Mouse (Mus musculus) intestine, embryonic 14.5 days (tissue): ENCODE data around the gene Cxcl1. TPM values are rescaled to one million over a fixed set of nuclear protein-coding genes. Genes with fewer than 3 reads are reported as not detected.

Experiments used
- ATAC-seq: fragments of 200-750 bp; cut with Nextera tagmentation; replicated peaks from 2 replicates; pipeline ENCODE4 v1.8.0; 2017; ENCODE audit warnings: low read depth, moderate number of reproducible peaks, moderate TSS enrichment, moderate library complexity; ENCODE audit not compliant: low FRiP score, low TSS enrichment
- DNase-seq: peaks from one replicate; pipeline ENCODE4 v3.0.0-alpha.2; 2018; ENCODE audit warnings: low spot score
- H3K27ac ChIP-seq: fragments of 300-500 bp; sonication (generic); 2 replicates; pipeline ENCODE4 v1.5.1; 2014; ENCODE audit warnings: low read depth, mild to moderate bottlenecking, control low read depth
- H3K27me3 ChIP-seq: fragments of 300-500 bp; sonication (generic); replicated peaks from 2 replicates; pipeline ENCODE4 v1.6.1; 2014; ENCODE audit warnings: low read length, control low read depth; ENCODE audit not compliant: control insufficient read depth, insufficient read depth
- H3K36me3 ChIP-seq: fragments of 300-500 bp; sonication (generic); 2 replicates; pipeline ENCODE4 v1.6.1; 2014; ENCODE audit warnings: low read length, control low read depth; ENCODE audit not compliant: control insufficient read depth, insufficient read depth
- H3K4me1 ChIP-seq: fragments of 300-500 bp; sonication (generic); replicated peaks from 2 replicates; pipeline ENCODE4 v1.6.1; 2014; ENCODE audit warnings: low read length, control low read depth, mixed read lengths; ENCODE audit not compliant: control insufficient read depth, insufficient read depth
- H3K4me2 ChIP-seq: fragments of 300-500 bp; sonication (generic); 2 replicates; pipeline ENCODE4 v1.6.1; 2014; ENCODE audit warnings: low read length
- H3K4me3 ChIP-seq: fragments of 300-500 bp; sonication (generic); 2 replicates; pipeline ENCODE4 v1.5.1; 2014; ENCODE audit warnings: low read depth, low read length, control low read depth, mixed read lengths
- H3K9ac ChIP-seq: fragments of 300-500 bp; sonication (generic); 2 replicates; pipeline ENCODE4 v1.6.1; 2014; ENCODE audit warnings: mild to moderate bottlenecking, low read length
- H3K9me3 ChIP-seq: fragments of 300-500 bp; sonication (generic); 2 replicates; pipeline ENCODE4 v1.6.1; 2016; ENCODE audit warnings: low read length, control low read depth; ENCODE audit not compliant: control insufficient read depth
- WGBS: fragments of 180-500 bp; shearing (Covaris S2); extraction: QIAGEN DNeasy Blood & Tissue Kit; methylation state at CpG from one replicate; pipeline ENCODE4 v1.1.7; 2014; 5-methylcytosine and 5-hydroxymethylcytosine counted together
- polyA plus RNA-seq: library from polyadenylated mRNA; unstranded; fragments of >200 nt; fragmentation: Nextera tagmentation; extraction: Ambion mirVana; gene quantifications from 2 replicates; pipeline ENCODE4 v1.2.1, GENCODE M21; 2014

Gene Cxcl1
- polyA plus RNA-seq, 1 experiment from 2014 or later: 0.42 TPM

- DNase-seq (peak; percentile 52), ATAC-seq (no peak)
- Histone ChIP-seq H3K27me3 (no peaks in the 10 kb centered on the region; the same call in 1 of the 2 replicates), H3K9ac (no peak overlapping the region), H3K27ac (no peak overlapping the region), H3K36me3 (no peaks in the 10 kb centered on the region), H3K4me1 (0 out of 2 replicates have a peak, but pooled peaks cover 5% of the 10 kb centered on the region), H3K4me3 (no peak overlapping the region), H3K4me2 (no peak overlapping the region), H3K9me3 (no peaks in the 10 kb centered on the region)
- WGBS: 52% methylated on average over 7 of the region's 7 CpGs
Measured at GRCm38 (mm10) chr5:90900147-90900546, 9.1 kb downstream of the Cxcl1 start.

GRCm38 (mm10) chr5:90900688-90901087, 9.6 kb downstream of the Cxcl1 start:
- Histone ChIP-seq H3K4me3 (no peak overlapping the region), H3K27me3 (no peaks in the 10 kb centered on the region; the same call in 1 of the 2 replicates), H3K9ac (no peak overlapping the region), H3K36me3 (no peaks in the 10 kb centered on the region), H3K27ac (no peak overlapping the region), H3K4me1 (0 out of 2 replicates have a peak, but pooled peaks cover 5% of the 10 kb centered on the region), H3K9me3 (no peaks in the 10 kb centered on the region), H3K4me2 (no peak overlapping the region)
- WGBS: 72% methylated on average over 7 of the region's 7 CpGs
- no peak for DNase-seq
- ATAC-seq: no peak

GRCm38 (mm10) chr5:90902380-90903260, 11.6 kb downstream of the Cxcl1 start:
- ATAC-seq (0 out of 2 replicates have a peak, but pooled peaks have one; percentile 33), DNase-seq (peak; percentile 53)
- Histone ChIP-seq H3K4me2 (peak overlapping the region; percentile 68), H3K27ac (no peak overlapping the region), H3K9ac (no peak overlapping the region), H3K9me3 (no peaks in the 10 kb centered on the region), H3K36me3 (no peaks in the 10 kb centered on the region), H3K4me3 (peak overlapping the region; percentile 28; the same call in 1 of the 2 replicates), H3K27me3 (no peaks in the 10 kb centered on the region; the same call in 1 of the 2 replicates), H3K4me1 (0 out of 2 replicates have a peak, but pooled peaks cover 5% of the 10 kb centered on the region)
- WGBS: 10% methylated on average over 10 of the region's 10 CpGs

- H3K9me3 ChIP-seq: no peaks in the 10 kb centered on the region
Measured at GRCm38 (mm10) chr5:90903339-90904020, 12.4 kb downstream of the Cxcl1 start, which contains the start of gene Cxcl2. Gene Cxcl2, plus strand, starts transcription at chr5:90903871.

GRCm38 (mm10) chr5:90908983-90909382, 17.9 kb downstream of the Cxcl1 start:
- Histone ChIP-seq H3K27me3 (no peaks in the 10 kb centered on the region), H3K27ac (no peak overlapping the region), H3K4me3 (no peak overlapping the region), H3K4me1 (no peaks in the 10 kb centered on the region), H3K36me3 (no peaks in the 10 kb centered on the region), H3K9ac (no peak overlapping the region), H3K4me2 (no peak overlapping the region), H3K9me3 (no peaks in the 10 kb centered on the region)
- ATAC-seq: no peak
- WGBS: 1% methylated on average over 2 of the region's 2 CpGs
- DNase-seq: peak; percentile 88

More at GRCm38 (mm10) chr5:90903339-90904020, 12.4 kb downstream of the Cxcl1 start, which contains the start of gene Cxcl2:
- 8% methylated on average over 22 of the region's 22 CpGs for WGBS
- no peaks in the 10 kb centered on the region for H3K36me3 ChIP-seq
- ATAC-seq (peak; percentile 63; the same call in 1 of the 2 replicates), DNase-seq (peak; percentile 54)
- H3K4me1 ChIP-seq: 0 out of 2 replicates have a peak, but pooled peaks cover 5% of the 10 kb centered on the region
- H3K4me3 ChIP-seq: peak within 1 kb of the TSS; percentile 28
- no peaks in the 10 kb centered on the region; the same call in 1 of the 2 replicates for H3K27me3 ChIP-seq
- no peak within 1 kb of the TSS for H3K9ac ChIP-seq
- H3K27ac ChIP-seq: no peak within 1 kb of the TSS
- peak within 1 kb of the TSS; percentile 68 for H3K4me2 ChIP-seq

- Histone ChIP-seq H3K27me3 (no peaks in the 10 kb centered on the region), H3K4me3 (no peak overlapping the region), H3K27ac (no peak overlapping the region), H3K9ac (no peak overlapping the region), H3K4me1 (no peaks in the 10 kb centered on the region), H3K36me3 (no peaks in the 10 kb centered on the region), H3K9me3 (no peaks in the 10 kb centered on the region), H3K4me2 (no peak overlapping the region)
- no peak for DNase-seq
- WGBS: 86% methylated on average over 2 of the region's 2 CpGs
- no peak for ATAC-seq
Measured at GRCm38 (mm10) chr5:90919495-90919894, 28.5 kb downstream of the Cxcl1 start.

GRCm38 (mm10) chr5:90922958-90923357, 31.9 kb downstream of the Cxcl1 start:
- Histone ChIP-seq H3K4me3 (no peak overlapping the region), H3K9ac (no peak overlapping the region), H3K27me3 (no peaks in the 10 kb centered on the region), H3K27ac (no peak overlapping the region), H3K4me2 (no peak overlapping the region), H3K9me3 (no peaks in the 10 kb centered on the region), H3K4me1 (no peaks in the 10 kb centered on the region), H3K36me3 (no peaks in the 10 kb centered on the region)
- ATAC-seq: no peak
- DNase-seq: no peak
- WGBS: 91% methylated on average over 4 of the region's 4 CpGs

- peak overlapping the region; percentile 64 for H3K4me2 ChIP-seq
- H3K4me1 ChIP-seq: peaks cover 8% of the 10 kb centered on the region
- 27% methylated on average over 2 of the region's 2 CpGs for WGBS
- peak overlapping the region; percentile 99 for H3K27ac ChIP-seq
- H3K36me3 ChIP-seq: peaks cover 20% of the 10 kb centered on the region
- H3K9me3 ChIP-seq: no peaks in the 10 kb centered on the region
- H3K4me3 ChIP-seq: peak overlapping the region; percentile 76
- H3K27me3 ChIP-seq: no peaks in the 10 kb centered on the region
- H3K9ac ChIP-seq: peak overlapping the region; percentile 97
- DNase-seq: no peak
- ATAC-seq: peak; percentile 32; the same call in 1 of the 2 replicates
Measured at GRCm38 (mm10) chr5:90930546-90930945, 39.5 kb downstream of the Cxcl1 start.
